Mouse (Mus musculus) MEL (cell line): Measurements from ENCODE around the gene Kcnj15.

Source experiments
- CHD2 ChIP-seq: IDR thresholded peaks from 2 replicates; pipeline ENCODE4 v1.6.1; 2011; ENCODE audit warnings: low read length, improper control_type of control experiment
- CTCF ChIP-seq, 3 experiments: IDR thresholded peaks in 2 of 3; conservative IDR thresholded peaks in 1 of 3; 2 replicates each; pipeline ENCODE4 v1.5.1; 2011 to 2012; ENCODE audit warnings: low read length in 3 of 3, low read depth in 2 of 3, mild to moderate bottlenecking in 2 of 3, improper control_type of control experiment in 1 of 3, inconsistent platforms in 1 of 3, mixed read lengths in 1 of 3, moderate library complexity in 1 of 3; ENCODE audit not compliant: control insufficient read depth in 1 of 3, insufficient read depth in 1 of 3, poor library complexity in 1 of 3, severe bottlenecking in 1 of 3
- ETS1 ChIP-seq: IDR thresholded peaks from 2 replicates; pipeline ENCODE4 v1.6.1; 2012; ENCODE audit warnings: low read depth, mild to moderate bottlenecking, inconsistent platforms, low read length, improper control_type of control experiment, moderate library complexity
- GATA1 ChIP-seq: IDR thresholded peaks from 2 replicates; pipeline ENCODE4 v1.6.1; 2011; ENCODE audit warnings: low read depth, low read length, improper control_type of control experiment
- JUND ChIP-seq: IDR thresholded peaks from 2 replicates; pipeline ENCODE4 v1.6.1; 2011; ENCODE audit warnings: low read depth, mild to moderate bottlenecking, improper control_type of control experiment, low read length
- MEF2A ChIP-seq: IDR thresholded peaks from 2 replicates; pipeline ENCODE4 v1.6.1; 2014; ENCODE audit warnings: low read depth, mild to moderate bottlenecking, inconsistent platforms, low read length, improper control_type of control experiment; ENCODE audit not compliant: poor library complexity, insufficient replicate concordance, severe bottlenecking; ENCODE audit errors: extremely low read depth
- NRF1 ChIP-seq: IDR thresholded peaks from 2 replicates; pipeline ENCODE4 v1.6.1; 2014; ENCODE audit warnings: low read depth, mild to moderate bottlenecking, inconsistent platforms, low read length, improper control_type of control experiment, moderate library complexity; ENCODE audit not compliant: poor library complexity, insufficient read depth, severe bottlenecking
- POLR2A ChIP-seq, 2 experiments: IDR thresholded peaks; 2 replicates each; pipeline ENCODE4 v1.6.1; 2011 to 2012; ENCODE audit warnings: low read length in 2 of 2, mild to moderate bottlenecking in 2 of 2, control low read depth in 1 of 2, improper control_type of control experiment in 1 of 2, low read depth in 1 of 2, moderate library complexity in 1 of 2; ENCODE audit not compliant: control insufficient read depth in 1 of 2, insufficient read depth in 1 of 2, poor library complexity in 1 of 2
- SIN3A ChIP-seq: IDR thresholded peaks from 2 replicates; pipeline ENCODE4 v1.6.1; 2012; ENCODE audit warnings: low read length, improper control_type of control experiment, inconsistent platforms
- TBP ChIP-seq: IDR thresholded peaks from 2 replicates; pipeline ENCODE4 v1.8.0; 2011; ENCODE audit warnings: low read depth, low read length, improper control_type of control experiment
- UBTF ChIP-seq: IDR thresholded peaks from 2 replicates; pipeline ENCODE4 v1.6.1; 2012; ENCODE audit warnings: low read depth, mild to moderate bottlenecking, inconsistent platforms, low read length, improper control_type of control experiment, moderate library complexity, borderline replicate concordance; ENCODE audit not compliant: insufficient read depth
- ZC3H11A ChIP-seq: IDR thresholded peaks from 2 replicates; pipeline ENCODE4 v1.6.1; 2012; ENCODE audit warnings: low read depth, mild to moderate bottlenecking, inconsistent platforms, low read length, improper control_type of control experiment

DNA sequence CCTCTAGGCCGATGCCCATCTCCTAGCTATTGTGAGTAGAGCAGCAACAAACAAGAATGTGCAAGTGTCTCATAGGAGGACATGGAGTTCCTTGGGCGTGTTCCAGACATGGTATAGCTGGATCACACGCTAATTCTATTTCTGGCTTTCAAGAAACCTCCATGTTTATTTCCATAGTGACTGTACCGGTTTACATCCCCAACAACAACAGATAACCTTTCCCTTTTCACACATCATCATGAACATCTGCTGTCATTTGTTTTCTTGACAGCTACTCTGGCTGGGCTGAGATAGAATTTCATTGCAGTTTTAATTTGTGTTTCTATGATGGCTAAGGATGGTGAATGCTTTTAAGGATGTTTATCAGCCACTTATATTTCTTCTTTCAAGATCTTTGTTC is 25.6 kb upstream of the Kcnj15 start:
- no peak for TF ChIP-seq SIN3A
- no peak for TF ChIP-seq CTCF (IDR thresholded peaks at IDR 0.05 in 2 of 3, conservative IDR thresholded peaks at IDR 0.05 in 1 of 3; ENCODE audit: control insufficient read depth in 1 of 3, insufficient read depth in 1 of 3, low read depth in 2 of 3, low read length in 3 of 3, poor library complexity in 1 of 3, severe bottlenecking in 1 of 3)
- TF ChIP-seq POLR2A (IDR thresholded peaks at IDR 0.05; ENCODE audit: control insufficient read depth in 1 of 2, insufficient read depth in 1 of 2, low read depth in 1 of 2, low read length in 2 of 2, poor library complexity in 1 of 2): no peak
- TF ChIP-seq UBTF: no peak
- no peak for TF ChIP-seq TBP
- TF ChIP-seq ZC3H11A: no peak
- no peak for TF ChIP-seq CHD2
- TF ChIP-seq JUND: no peak
- no peak for TF ChIP-seq ETS1
- TF ChIP-seq NRF1: no peak
- no peak for TF ChIP-seq MEF2A
- no peak for TF ChIP-seq GATA1
